Mouse (Mus musculus) limb, embryonic 14.5 days (tissue): ENCODE results near the gene Ifitm2. TPM values are rescaled to one million over a fixed set of nuclear protein-coding genes. Genes with fewer than 3 reads are reported as not detected.

Experiments used
- ATAC-seq: fragments of 200-750 bp; cut with Nextera tagmentation; 2 replicates; pipeline ENCODE4 v1.8.0; 2017; ENCODE audit warnings: low read depth, moderate number of reproducible peaks, moderate TSS enrichment; ENCODE audit not compliant: low FRiP score
- DNase-seq: peaks from one replicate; pipeline ENCODE4 v3.0.0-alpha.2; 2015; ENCODE audit warnings: low spot score
- H3K27ac ChIP-seq: fragments of 300-500 bp; sonication (generic); replicated peaks from 2 replicates; pipeline ENCODE4 v1.5.1; 2014; ENCODE audit warnings: low read depth, mild to moderate bottlenecking, low read length, moderate library complexity, mixed read lengths
- H3K27me3 ChIP-seq: fragments of 300-500 bp; sonication (generic); 2 replicates; pipeline ENCODE4 v1.6.1; 2014; ENCODE audit warnings: low read length, mixed read lengths; ENCODE audit not compliant: control insufficient read depth, insufficient read depth
- H3K36me3 ChIP-seq: fragments of 300-500 bp; sonication (generic); 2 replicates; pipeline ENCODE4 v1.6.1; 2014; ENCODE audit warnings: mild to moderate bottlenecking, low read length, moderate library complexity, mixed read lengths; ENCODE audit not compliant: control insufficient read depth, insufficient read depth
- H3K4me1 ChIP-seq: fragments of 300-500 bp; sonication (generic); 2 replicates; pipeline ENCODE4 v1.6.1; 2014; ENCODE audit warnings: antibody characterized with exemption, low read length, mixed read lengths; ENCODE audit not compliant: control insufficient read depth, insufficient read depth
- H3K4me2 ChIP-seq: fragments of 300-500 bp; sonication (generic); replicated peaks from 2 replicates; pipeline ENCODE4 v1.6.1; 2014; ENCODE audit warnings: low read depth, mild to moderate bottlenecking, low read length, moderate library complexity; ENCODE audit not compliant: severe bottlenecking
- H3K4me3 ChIP-seq: fragments of 300-500 bp; sonication (generic); replicated peaks from 2 replicates; pipeline ENCODE4 v1.5.1; 2014; ENCODE audit warnings: low read length
- H3K9ac ChIP-seq: fragments of 300-500 bp; sonication (generic); 2 replicates; pipeline ENCODE4 v1.6.1; 2014; ENCODE audit warnings: mild to moderate bottlenecking, low read depth, low read length, moderate library complexity; ENCODE audit not compliant: severe bottlenecking
- H3K9me3 ChIP-seq: fragments of 300-500 bp; sonication (generic); 2 replicates; pipeline ENCODE4 v1.6.1; 2016; ENCODE audit warnings: low read length; ENCODE audit not compliant: control insufficient read depth
- POLR2A ChIP-seq: fragments of 200-500 bp; IDR thresholded peaks from 2 replicates; pipeline ENCODE4 v1.8.0; 2012; ENCODE audit warnings: inconsistent platforms, mild to moderate bottlenecking, moderate library complexity, borderline replicate concordance; ENCODE audit not compliant: insufficient read depth, insufficient read length; ENCODE audit errors: extremely low read depth
- WGBS: fragments of 180-500 bp; shearing (Covaris S2); extraction: QIAGEN DNeasy Blood & Tissue Kit; methylation state at CpG from one replicate; pipeline ENCODE4 v1.1.7; 2014; 5-methylcytosine and 5-hydroxymethylcytosine counted together
- polyA plus RNA-seq, 2 experiments: library from polyadenylated mRNA; depleted of rRNA in 1 of 2; stranded (reverse) in 1 of 2; unstranded in 1 of 2; fragments of >200 nt; fragmentation: Nextera tagmentation in 1 of 2; extraction: Ambion mirVana in 1 of 2; gene quantifications; 2 replicates each; pipeline versions ENCODE4 v1.2.1 to v1.2.3; 2012 to 2014

Ifitm2 gene
- polyA plus RNA-seq, 2 experiments = 1,234 to 1,827 TPM

DNA sequence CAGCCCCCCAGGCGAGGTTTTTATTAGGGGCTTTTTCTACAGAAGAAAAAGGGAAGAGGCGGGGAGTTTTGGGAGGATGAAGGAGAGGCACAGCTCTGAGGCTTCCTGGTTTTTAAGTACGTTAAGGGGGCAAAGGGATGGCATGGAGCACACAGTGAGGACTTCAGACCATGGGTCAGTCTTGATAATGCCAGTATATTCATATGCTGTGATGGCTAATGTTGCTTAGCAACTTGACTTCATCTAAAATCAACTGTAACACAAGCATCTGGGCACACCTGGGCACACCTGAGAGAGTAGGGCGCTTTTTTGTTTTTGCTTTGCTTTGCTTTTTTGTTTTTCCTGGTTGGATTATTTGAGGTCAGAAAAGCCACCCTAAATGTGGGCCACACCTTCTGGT is 11.1 kb upstream of the Ifitm2 start, which contains the start of gene Ifitm1:
Gene Ifitm1, plus strand, starts transcription at position 301 of the 400 bp plus-strand sequence.
- Histone ChIP-seq H3K27me3 (no peaks in the 10 kb centered on the region), H3K9ac (peak within 1 kb of the TSS; percentile 25; the same call in 1 of the 2 replicates), H3K4me1 (peaks cover 13% of the 10 kb centered on the region), H3K4me3 (no peak within 1 kb of the TSS; the same call in 1 of the 2 replicates), H3K36me3 (no peaks in the 10 kb centered on the region), H3K4me2 (0 out of 2 replicates have a peak within 1 kb of the TSS, but pooled peaks have one; percentile 22), H3K9me3 (no peaks in the 10 kb centered on the region), H3K27ac (peak within 1 kb of the TSS; percentile 43)
- DNase-seq (no peak), ATAC-seq (no peak)
- 92% methylated on average over 4 of the region's 4 CpGs for WGBS
- TF ChIP-seq POLR2A = no peak

DNA sequence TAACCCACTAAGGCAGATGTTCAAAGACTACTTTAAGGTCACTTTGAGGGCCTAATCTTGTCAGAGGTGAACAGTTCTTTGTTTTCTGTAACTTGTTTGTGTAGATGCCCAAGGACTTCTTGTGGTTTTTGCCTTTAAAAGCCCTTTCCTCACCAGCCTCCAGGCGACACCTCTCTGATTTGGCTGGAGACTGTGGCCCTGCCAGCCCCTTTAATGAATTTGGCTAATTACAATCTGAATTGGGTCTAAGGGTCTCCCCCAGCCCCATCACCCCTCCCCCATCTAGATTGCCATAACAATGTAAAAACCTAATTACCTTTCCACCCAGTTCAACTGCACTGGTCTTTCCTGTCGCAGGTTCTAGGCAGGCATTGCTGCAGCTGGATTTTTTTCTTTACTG is 6.9 kb upstream of the Ifitm2 start:
- no peak overlapping the region for H3K4me3 ChIP-seq
- H3K4me2 ChIP-seq = no peak overlapping the region
- no peak overlapping the region for H3K9ac ChIP-seq
- no peak for TF ChIP-seq POLR2A
- H3K27me3 ChIP-seq = no peaks in the 10 kb centered on the region
- H3K36me3 ChIP-seq = no peaks in the 10 kb centered on the region
- DNase-seq (no peak), ATAC-seq (no peak)
- H3K27ac ChIP-seq = no peak overlapping the region
- no peaks in the 10 kb centered on the region for H3K9me3 ChIP-seq
- WGBS = 62% methylated on average over 2 of the region's 2 CpGs
- peaks cover 3% of the 10 kb centered on the region for H3K4me1 ChIP-seq

DNA sequence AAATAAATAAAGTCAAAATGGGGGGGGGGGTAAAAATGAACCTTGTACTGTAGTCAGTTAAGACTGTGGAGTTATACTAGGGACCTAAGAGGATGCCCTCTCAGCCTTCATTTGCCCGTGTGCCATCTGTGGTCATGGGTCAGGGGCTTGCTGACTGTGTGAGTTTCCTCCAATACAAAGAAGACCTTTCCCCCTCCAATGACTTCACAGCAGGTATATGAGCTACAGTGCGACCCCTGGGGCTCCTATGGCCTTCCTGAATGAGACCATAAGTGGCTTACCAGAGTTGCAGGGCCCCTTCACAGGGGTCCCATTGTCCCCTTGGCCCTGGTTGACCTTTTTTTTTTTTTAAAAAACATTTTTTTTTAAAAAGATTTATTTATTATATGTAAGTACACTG is 5.6 kb upstream of the Ifitm2 start:
- no peak for ATAC-seq
- no peak overlapping the region for H3K9ac ChIP-seq
- H3K9me3 ChIP-seq = no peaks in the 10 kb centered on the region
- H3K4me3 ChIP-seq = no peak overlapping the region
- no peak overlapping the region for H3K4me2 ChIP-seq
- peaks cover 8% of the 10 kb centered on the region for H3K4me1 ChIP-seq
- no peak overlapping the region for H3K27ac ChIP-seq
- WGBS = 79% methylated on average over 2 of the region's 2 CpGs
- H3K36me3 ChIP-seq = no peaks in the 10 kb centered on the region
- TF ChIP-seq POLR2A = no peak
- no peaks in the 10 kb centered on the region for H3K27me3 ChIP-seq
- no peak for DNase-seq

DNA sequence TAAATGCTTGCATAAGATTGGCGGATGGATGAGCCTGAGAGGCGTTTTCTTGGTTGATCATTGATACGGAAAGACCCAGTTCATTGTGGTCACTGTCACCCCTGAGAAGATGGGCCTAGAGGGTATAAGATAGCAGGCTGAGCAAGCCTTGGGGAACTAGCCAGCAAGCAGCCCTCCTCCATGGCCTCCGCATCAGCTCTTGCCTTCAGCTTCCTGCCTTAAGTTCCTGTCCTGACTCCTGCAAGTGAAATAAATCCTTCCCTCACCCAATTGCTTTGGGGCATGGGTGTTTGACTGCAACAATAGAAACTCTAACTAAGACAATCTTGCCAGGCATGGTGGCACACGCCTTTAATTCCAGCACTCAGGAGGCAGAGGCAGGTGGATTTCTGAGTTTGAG is 4.2 kb upstream of the Ifitm2 start:
- H3K4me1 ChIP-seq = peaks cover 14% of the 10 kb centered on the region
- no peak overlapping the region for H3K27ac ChIP-seq
- 81% methylated on average over 5 of the region's 5 CpGs for WGBS
- H3K9ac ChIP-seq = no peak overlapping the region
- ATAC-seq (no peak), DNase-seq (no peak)
- H3K4me2 ChIP-seq = no peak overlapping the region
- H3K4me3 ChIP-seq = no peak overlapping the region
- no peaks in the 10 kb centered on the region for H3K9me3 ChIP-seq
- TF ChIP-seq POLR2A = no peak
- H3K27me3 ChIP-seq = no peaks in the 10 kb centered on the region
- H3K36me3 ChIP-seq = no peaks in the 10 kb centered on the region

DNA sequence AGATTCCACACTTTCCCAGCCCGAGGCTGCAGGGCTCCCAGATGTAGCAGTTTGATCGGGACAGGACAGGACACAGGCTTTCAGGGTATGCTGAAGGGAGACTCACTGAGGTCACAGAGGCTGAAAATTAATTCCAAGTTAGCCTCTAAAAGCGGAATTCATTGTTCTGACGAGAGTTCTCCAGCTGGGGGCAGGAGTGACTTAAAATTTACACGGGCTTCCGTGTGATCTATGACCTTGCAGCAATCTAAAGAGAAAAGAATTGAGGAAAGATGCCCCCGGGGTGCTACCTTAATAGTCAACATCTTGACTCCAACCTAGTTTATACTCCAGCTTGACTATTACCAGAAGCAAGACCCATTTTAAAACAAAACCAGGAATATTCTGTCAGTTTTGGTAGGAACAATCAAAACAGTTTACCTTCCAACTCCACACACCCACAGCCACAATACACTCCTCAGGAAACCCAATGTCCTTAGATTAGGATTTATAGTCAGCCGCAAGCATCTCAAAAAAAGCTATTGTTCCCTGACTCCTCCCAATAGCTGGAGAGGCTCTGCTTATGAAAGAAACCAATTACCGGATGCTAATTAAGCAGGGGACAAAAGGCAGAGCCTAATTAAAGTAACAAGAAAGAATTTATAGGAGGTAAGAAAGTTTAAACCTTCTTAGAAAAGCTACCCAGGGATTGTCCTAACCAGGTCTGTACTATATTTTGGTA is 3.6 kb upstream of the Ifitm2 start:
- Histone ChIP-seq H3K27me3 (no peaks in the 10 kb centered on the region), H3K4me3 (no peak overlapping the region), H3K27ac (no peak overlapping the region), H3K9ac (no peak overlapping the region), H3K4me1 (peaks cover 18% of the 10 kb centered on the region), H3K4me2 (no peak overlapping the region), H3K36me3 (no peaks in the 10 kb centered on the region), H3K9me3 (no peaks in the 10 kb centered on the region)
- 5% methylated on average over 9 of the region's 9 CpGs for WGBS
- ATAC-seq (no peak), DNase-seq (peak; percentile 72)
- TF ChIP-seq POLR2A = no peak

DNA sequence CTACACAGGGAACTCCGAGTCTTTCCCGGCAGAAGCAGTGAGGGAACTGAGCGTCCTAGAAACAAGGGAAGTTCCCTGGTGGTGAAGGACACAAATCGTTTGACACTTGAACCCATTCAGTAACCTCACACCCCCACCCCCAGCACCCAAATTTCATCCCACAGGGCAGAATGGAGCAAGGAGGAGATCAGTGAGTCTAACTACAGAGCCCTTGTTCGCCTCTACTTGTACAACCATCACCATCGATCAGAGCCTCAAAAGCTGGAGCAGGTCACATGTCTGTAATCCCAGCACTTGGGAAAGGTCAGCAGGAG is 726 bp upstream of the Ifitm2 start:
- Histone ChIP-seq H3K9me3 (no peaks in the 10 kb centered on the region), H3K4me3 (peak overlapping the region; percentile 67; the same call in 1 of the 2 replicates), H3K4me1 (peaks cover 45% of the 10 kb centered on the region), H3K9ac (peak overlapping the region; percentile 72; the same call in 1 of the 2 replicates), H3K4me2 (peak overlapping the region; percentile 86), H3K27ac (peak overlapping the region; percentile 97), H3K27me3 (no peaks in the 10 kb centered on the region), H3K36me3 (peaks cover 12% of the 10 kb centered on the region; the same call in 1 of the 2 replicates)
- DNase-seq = no peak
- ATAC-seq = no peak
- 19% methylated on average over 6 of the region's 6 CpGs for WGBS
- no peak for TF ChIP-seq POLR2A
